Comparison of ENCODE assay signal across 8 mouse cellular contexts in the genomic region with DNA sequence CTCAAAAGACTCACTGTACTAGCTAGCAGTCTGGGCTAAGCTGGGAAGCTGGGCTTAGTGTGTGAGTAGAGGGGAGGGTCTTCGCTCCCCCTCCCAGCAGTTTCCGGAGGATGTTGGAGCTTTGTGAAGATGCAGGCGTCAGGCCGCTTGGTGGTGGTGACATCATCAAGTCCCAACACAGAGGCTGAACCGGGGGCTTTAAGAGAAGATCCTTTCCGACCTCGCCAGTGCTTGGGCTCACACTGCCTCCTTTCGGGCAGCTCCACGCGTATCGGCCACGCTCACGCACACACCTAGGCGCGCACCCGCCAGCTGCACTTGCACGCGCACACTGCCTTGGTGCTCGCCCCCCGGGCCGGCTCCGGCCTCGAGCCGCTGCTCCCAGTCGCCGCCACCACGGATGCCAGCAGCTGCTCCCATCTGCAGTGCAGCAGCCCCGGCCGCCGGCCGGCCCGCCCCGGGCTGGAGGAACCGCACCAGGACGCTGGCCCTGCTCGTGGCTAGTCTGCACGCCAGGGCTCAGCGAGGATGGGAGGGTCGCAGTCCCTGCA.
DNase-seq lines count a peak whose midpoint lies in the region; ATAC-seq and TF ChIP-seq lines count a peak whose summit lies in the region.

No protein-coding gene starts in this region.

- peak overlapping the region; percentile 77 for H3K9ac ChIP-seq in intestine, embryonic 14.5 days (ENCODE audit: low read length)

- no peaks in the 10 kb centered on the region for H3K27me3 ChIP-seq in intestine, embryonic 14.5 days (replicated peaks; ENCODE audit: control insufficient read depth, insufficient read depth, low read length)
- H3K27me3 ChIP-seq in myocyte (ENCODE audit: control insufficient read depth, insufficient read depth, insufficient read length), result no peaks in the 10 kb centered on the region
- no peaks in the 10 kb centered on the region for H3K27me3 ChIP-seq in testis, adult 2 months (ENCODE audit: control insufficient read depth, insufficient read depth, low read length)

- H3K4me2 ChIP-seq in intestine, embryonic 14.5 days (ENCODE audit: low read length), result peak overlapping the region; percentile 71
- H3K4me2 ChIP-seq in myocyte (ENCODE audit: low read depth), result no peak overlapping the region

- peak; percentile 95 for DNase-seq in heart, adult 11 months
- no peak for DNase-seq in heart, adult 8-10 months (ENCODE audit: low spot score)
- DNase-seq in cerebellum, postnatal 4 days (ENCODE audit: low spot score in 2 of 2), result peak; percentile 62 to 81
- DNase-seq in gastrocnemius, postnatal 25 days, result peak; percentile 34
- DNase-seq in intestine, embryonic 14.5 days (ENCODE audit: low spot score), result peak; percentile 89
- peak; percentile 47 for DNase-seq in liver

- TF ChIP-seq POLR2A in myocyte (IDR thresholded peaks at IDR 0.05; ENCODE audit: insufficient read length, low read depth), result no peak
- 0 out of 2 replicates have a peak, but pooled peaks have one; percentile 8 for TF ChIP-seq POLR2A in testis, adult 2 months (IDR thresholded peaks at IDR 0.05; ENCODE audit: control insufficient read depth, low read depth, low read length)

- peaks cover 44% of the 10 kb centered on the region for H3K4me1 ChIP-seq in intestine, embryonic 14.5 days (replicated peaks; ENCODE audit: control insufficient read depth, insufficient read depth, low read length)
- peaks cover 6% of the 10 kb centered on the region for H3K4me1 ChIP-seq in testis, adult 2 months (ENCODE audit: control insufficient read depth, insufficient read depth, low read length)

- peaks cover 39% of the 10 kb centered on the region for H3K79me2 ChIP-seq in myocyte (ENCODE audit: control insufficient read depth, insufficient read depth)

- H3K9me3 ChIP-seq in intestine, embryonic 14.5 days (ENCODE audit: control insufficient read depth, low read length), result no peaks in the 10 kb centered on the region

- under 1% methylated on average over 39 of the region's 39 CpGs for WGBS in intestine, embryonic 14.5 days

- H3K4me3 ChIP-seq in intestine, embryonic 14.5 days (ENCODE audit: low read depth, low read length), result peak overlapping the region; percentile 64
- H3K4me3 ChIP-seq in myocyte, result no peak overlapping the region
- peak overlapping the region; percentile 72 for H3K4me3 ChIP-seq in testis, adult 2 months (ENCODE audit: control insufficient read depth, low read depth, low read length)

- ATAC-seq in intestine, embryonic 14.5 days (replicated peaks; ENCODE audit: low FRiP score, low TSS enrichment, low read depth), result peak; percentile 85

- H3K27ac ChIP-seq in intestine, embryonic 14.5 days (ENCODE audit: low read depth), result peak overlapping the region; percentile 95
- H3K27ac ChIP-seq in testis, adult 2 months (ENCODE audit: control insufficient read depth, insufficient read depth, low read depth, low read length), result 0 out of 2 replicates have a peak overlapping the region, but pooled peaks have one; percentile 25

- no peak for TF ChIP-seq CTCF in testis, adult 2 months (IDR thresholded peaks at IDR 0.05; ENCODE audit: control insufficient read depth, insufficient read depth, insufficient replicate concordance, low read depth, low read length)

- no peak overlapping the region for H3ac ChIP-seq in myocyte (ENCODE audit: control insufficient read depth, insufficient read length)

- H3K36me3 ChIP-seq in intestine, embryonic 14.5 days (ENCODE audit: control insufficient read depth, insufficient read depth, low read length), result no peaks in the 10 kb centered on the region
- H3K36me3 ChIP-seq in myocyte (ENCODE audit: control insufficient read depth, insufficient read depth), result no peaks in the 10 kb centered on the region
- no peaks in the 10 kb centered on the region for H3K36me3 ChIP-seq in testis, adult 2 months (ENCODE audit: control insufficient read depth, insufficient read depth, low read length)

TF ChIP-seq in myocyte, 11 proteins besides CTCF, POLR2A, EP300 and RAD21:
- TF ChIP-seq TCF3 (IDR thresholded peaks at IDR 0.05; ENCODE audit: insufficient read length, low read depth), result no peak
- peak in 2 of 3 experiments; percentile 13 to 38 for TF ChIP-seq MYOG (IDR thresholded peaks at IDR 0.05; ENCODE audit: control insufficient read depth in 1 of 3, insufficient read depth in 1 of 3, insufficient read length in 2 of 3, low read depth in 2 of 3)
